In genomic region chr3:149357903-149358569, GRCm38 (mm10) we compare ENCODE assay signal across 9 mouse cellular contexts.
DNase-seq lines count a peak whose midpoint lies in the region; ATAC-seq lines count a peak whose summit lies in the region.
"Had no signal": no experiment of that assay in that cellular context is flagged by ENCODE, and none has a peak within 500 bp of the region (broad histone marks: within the 10 kb centered on the region; RNA-seq: fewer than 3 reads in every experiment).

No protein-coding gene starts in this region.

- no peak; the same call in 1 of the 2 replicates for ATAC-seq in lung, embryonic 15.5 days (ENCODE audit: borderline replicate concordance, extremely low read depth, low FRiP score, low TSS enrichment)
- ATAC-seq in stomach, embryonic 16.5 days (ENCODE audit: insufficient read depth, low FRiP score) = peak; percentile 62; the same call in 1 of the 2 replicates
- ATAC-seq in megakaryocyte progenitor cell, adult 5-6 weeks (replicated peaks; ENCODE audit: poor library complexity) = no peak

- WGBS in lung, embryonic 15.5 days = 46% methylated on average over 14 of the region's 14 CpGs
- WGBS in limb, embryonic 10.5 days = 54% methylated on average over 14 of the region's 14 CpGs
- 44% methylated on average over 14 of the region's 14 CpGs for WGBS in stomach, embryonic 16.5 days

- peak overlapping the region; percentile 23 for H3K4me2 ChIP-seq in lung, embryonic 15.5 days
- H3K4me2 ChIP-seq in stomach, embryonic 16.5 days (ENCODE audit: low read depth, low read length) = peak overlapping the region; percentile 17; the same call in 1 of the 2 replicates

- H3K27me3 ChIP-seq in lung, embryonic 15.5 days = no peaks in the 10 kb centered on the region
- no peaks in the 10 kb centered on the region for H3K27me3 ChIP-seq in limb, embryonic 10.5 days (ENCODE audit: low read depth, poor library complexity, severe bottlenecking)
- no peaks in the 10 kb centered on the region for H3K27me3 ChIP-seq in stomach, embryonic 16.5 days (ENCODE audit: control insufficient read depth, insufficient read depth, low read length)

- H3K4me3 ChIP-seq in lung, embryonic 15.5 days = no peak overlapping the region
- 0 out of 2 replicates have a peak overlapping the region, but pooled peaks have one; percentile 2 for H3K4me3 ChIP-seq in limb, embryonic 10.5 days
- no peak overlapping the region for H3K4me3 ChIP-seq in stomach, embryonic 16.5 days (replicated peaks; ENCODE audit: low read length)

- H3K27ac ChIP-seq in lung, embryonic 15.5 days = peak overlapping the region; percentile 63
- H3K27ac ChIP-seq in limb, embryonic 10.5 days = no peak overlapping the region
- 0 out of 2 replicates have a peak overlapping the region, but pooled peaks have one; percentile 8 for H3K27ac ChIP-seq in stomach, embryonic 16.5 days (ENCODE audit: low read length)

- H3K36me3 ChIP-seq in lung, embryonic 15.5 days = no peaks in the 10 kb centered on the region
- H3K36me3 ChIP-seq in limb, embryonic 10.5 days = no peaks in the 10 kb centered on the region
- H3K36me3 ChIP-seq in stomach, embryonic 16.5 days (ENCODE audit: control insufficient read depth, insufficient read depth, low read length) = no peaks in the 10 kb centered on the region

- H3K9ac ChIP-seq in lung, embryonic 15.5 days = no peak overlapping the region
- H3K9ac ChIP-seq in stomach, embryonic 16.5 days (ENCODE audit: low read length) = no peak overlapping the region

- no peaks in the 10 kb centered on the region for H3K9me3 ChIP-seq in lung, embryonic 15.5 days
- H3K9me3 ChIP-seq in limb, embryonic 10.5 days (replicated peaks) = no peaks in the 10 kb centered on the region
- H3K9me3 ChIP-seq in stomach, embryonic 16.5 days (replicated peaks; ENCODE audit: control insufficient read depth, low read length) = no peaks in the 10 kb centered on the region

- peaks cover 7% of the 10 kb centered on the region; the same call in 1 of the 2 replicates for H3K4me1 ChIP-seq in lung, embryonic 15.5 days
- H3K4me1 ChIP-seq in limb, embryonic 10.5 days = peaks cover 22% of the 10 kb centered on the region
- H3K4me1 ChIP-seq in stomach, embryonic 16.5 days (ENCODE audit: control insufficient read depth, insufficient read depth, low read length) = peaks cover 11% of the 10 kb centered on the region; the same call in 1 of the 2 replicates

- peak; percentile 41 to 43 for DNase-seq in cerebellum, postnatal 10 days
- no peak for DNase-seq in cerebellum, adult 11 months
- no peak for DNase-seq in lung, postnatal 4 days
- DNase-seq in limb, embryonic 10.5 days (ENCODE audit: low spot score) = no peak
- no peak for DNase-seq in cerebellum, adult 11-12 months
- DNase-seq: cerebellum, adult 9-11 months had no signal

Comparison
In these comparisons a context has a peak if more than half of its experiments do, and no peak if none do; other contexts are left out.
1. DNase-seq: peak in cerebellum, postnatal 10 days (2 of 2); none in cerebellum, adult 11 months (single experiment), lung, postnatal 4 days (0 of 2), limb, embryonic 10.5 days (single experiment) and cerebellum, adult 11-12 months (single experiment).